Mouse (Mus musculus) C2C12 (cell line): Measurements from ENCODE around the gene Grxcr1.

Source experiments
- CTCF ChIP-seq: IDR thresholded peaks from one replicate; pipeline ENCODE4 v1.5.1; 2011; ENCODE audit not compliant: control insufficient read depth, insufficient read depth, insufficient read length
- FOSL1 ChIP-seq: IDR thresholded peaks from one replicate; pipeline ENCODE4 v1.8.0; 2011; ENCODE audit warnings: mild to moderate bottlenecking, low read length; ENCODE audit not compliant: poor library complexity, insufficient read depth, severe bottlenecking
- MYOD1 ChIP-seq: IDR thresholded peaks from one replicate; pipeline ENCODE4 v1.6.1; 2011; ENCODE audit warnings: low read depth; ENCODE audit not compliant: control insufficient read depth, insufficient read length
- MYOG ChIP-seq: IDR thresholded peaks from one replicate; pipeline ENCODE4 v1.6.1; 2011; ENCODE audit not compliant: control insufficient read depth, insufficient read length; ENCODE audit errors: extremely low read depth
- USF1 ChIP-seq: IDR thresholded peaks from one replicate; pipeline ENCODE4 v1.6.1; 2011; ENCODE audit warnings: low read depth, mild to moderate bottlenecking, control low read depth, moderate library complexity

DNA sequence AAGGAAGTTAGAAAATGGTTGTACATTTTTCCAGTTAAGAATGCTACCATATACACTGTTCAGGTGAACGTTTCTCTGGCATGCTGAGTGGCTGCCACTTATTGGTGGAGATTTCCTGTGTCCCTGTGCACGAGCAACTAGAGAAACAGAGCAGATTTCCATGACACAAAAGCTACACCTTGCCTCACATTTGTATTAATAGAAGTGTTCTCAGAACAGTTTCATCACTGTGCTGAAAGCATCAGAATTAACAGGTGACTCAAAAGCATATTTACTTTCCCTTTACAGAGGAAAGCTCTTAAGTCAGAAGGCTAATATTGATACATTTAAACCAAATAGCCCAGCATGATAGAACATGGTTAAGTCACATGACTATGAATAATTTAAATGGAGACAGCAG is 130.9 kb downstream of the Grxcr1 start:
- TF ChIP-seq CTCF (no peak), MYOD1 (no peak), USF1 (no peak), MYOG (no peak), FOSL1 (no peak)
